Mouse (Mus musculus): ENCODE data around the gene Ifnar1. TPM values are rescaled to one million over a fixed set of nuclear protein-coding genes. Genes with fewer than 3 reads are reported as not detected.

The Ifnar1 gene
- polyA plus RNA-seq, 1 experiment from 2014 or later, result 47.1 TPM

DNA sequence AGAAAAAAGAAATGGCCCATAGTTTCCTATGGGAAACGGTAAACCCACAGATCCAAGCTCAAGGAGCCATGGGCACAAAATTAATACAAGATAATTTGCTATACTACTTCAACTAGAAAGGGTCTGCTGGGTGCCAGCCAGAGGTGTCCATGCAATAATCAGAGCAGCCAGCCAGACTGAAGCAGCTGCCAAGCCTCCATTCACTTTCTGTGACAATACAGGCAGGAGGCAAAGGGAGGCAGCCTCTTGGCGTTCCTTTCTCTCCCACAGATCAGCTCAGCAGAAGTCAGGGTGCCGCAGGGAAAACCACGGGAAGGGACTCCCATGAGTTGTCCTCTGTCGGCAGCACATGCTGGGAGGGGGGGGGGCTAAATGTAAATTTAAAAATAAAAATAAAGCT lies 26.1 kb upstream of the Ifnar1 start:
- WGBS, result 32% methylated on average over 5 of the region's 5 CpGs
- Histone ChIP-seq H3K4me1 (replicated peaks; ENCODE audit: control insufficient read depth, insufficient read depth, low read length) (peaks cover 8% of the 10 kb centered on the region; the same call in 1 of the 2 replicates), H3K27ac (no peak overlapping the region), H3K36me3 (replicated peaks; ENCODE audit: control insufficient read depth, insufficient read depth) (no peaks in the 10 kb centered on the region), H3K4me3 (replicated peaks; ENCODE audit: low read length) (no peak overlapping the region), H3K9me3 (ENCODE audit: control insufficient read depth, low read length) (no peaks in the 10 kb centered on the region), H3K4me2 (replicated peaks) (no peak overlapping the region), H3K27me3 (ENCODE audit: control insufficient read depth, insufficient read depth, low read length) (no peaks in the 10 kb centered on the region), H3K9ac (no peak overlapping the region)
- ATAC-seq (ENCODE audit: low FRiP score) (peak; percentile 24; the same call in 1 of the 2 replicates), DNase-seq (ENCODE audit: low spot score) (peak; percentile 49)

- WGBS, result 94% methylated on average over 3 of the region's 3 CpGs
- Histone ChIP-seq H3K4me1 (replicated peaks; ENCODE audit: control insufficient read depth, insufficient read depth, low read length) (peaks cover 12% of the 10 kb centered on the region; the same call in 1 of the 2 replicates), H3K9ac (no peak overlapping the region), H3K9me3 (ENCODE audit: control insufficient read depth, low read length) (no peaks in the 10 kb centered on the region), H3K36me3 (replicated peaks; ENCODE audit: control insufficient read depth, insufficient read depth) (no peaks in the 10 kb centered on the region), H3K4me2 (replicated peaks) (no peak overlapping the region), H3K27ac (no peak overlapping the region), H3K27me3 (ENCODE audit: control insufficient read depth, insufficient read depth, low read length) (no peaks in the 10 kb centered on the region), H3K4me3 (replicated peaks; ENCODE audit: low read length) (no peak overlapping the region)
- ATAC-seq (ENCODE audit: low FRiP score) (no peak), DNase-seq (ENCODE audit: low spot score) (no peak)
Observed at GRCm38 (mm10) chr16:91459396-91459795, 25.6 kb upstream of the Ifnar1 start.

DNA sequence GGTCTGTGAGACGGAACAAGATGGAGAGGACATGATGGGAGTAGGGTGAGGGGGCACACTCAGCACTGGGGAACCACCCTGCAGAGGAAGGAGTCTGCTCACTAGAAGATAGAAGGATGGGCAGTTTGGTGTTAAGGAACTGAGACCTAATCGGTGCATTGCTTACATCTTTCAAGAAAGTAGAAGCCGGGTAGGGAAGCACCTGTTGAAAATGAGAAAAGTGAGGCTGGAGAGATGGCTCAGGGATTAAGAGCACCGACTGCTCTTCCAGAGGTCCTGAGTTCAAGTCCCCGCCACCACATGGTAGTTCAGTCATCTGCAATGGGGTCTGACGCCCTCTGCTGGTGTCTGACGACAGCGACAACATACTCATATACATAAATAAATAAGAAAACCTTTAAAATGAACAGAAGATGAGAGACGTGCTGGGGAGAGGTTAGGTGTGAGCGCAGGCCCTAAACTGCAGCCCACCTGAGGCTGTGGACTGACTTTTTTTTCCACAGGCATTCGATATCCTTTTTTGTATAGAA lies 25.1 kb upstream of the Ifnar1 start:
- ATAC-seq (ENCODE audit: low FRiP score) (no peak), DNase-seq (ENCODE audit: low spot score) (no peak)
- H3K27me3 ChIP-seq (ENCODE audit: control insufficient read depth, insufficient read depth, low read length), result no peaks in the 10 kb centered on the region
- WGBS, result 71% methylated on average over 11 of the region's 11 CpGs
- no peak overlapping the region for H3K4me3 ChIP-seq (replicated peaks; ENCODE audit: low read length)
- H3K27ac ChIP-seq, result no peak overlapping the region
- no peaks in the 10 kb centered on the region for H3K9me3 ChIP-seq (ENCODE audit: control insufficient read depth, low read length)
- H3K9ac ChIP-seq, result no peak overlapping the region
- peaks cover 12% of the 10 kb centered on the region; the same call in 1 of the 2 replicates for H3K4me1 ChIP-seq (replicated peaks; ENCODE audit: control insufficient read depth, insufficient read depth, low read length)
- H3K36me3 ChIP-seq (replicated peaks; ENCODE audit: control insufficient read depth, insufficient read depth), result no peaks in the 10 kb centered on the region
- H3K4me2 ChIP-seq (replicated peaks), result no peak overlapping the region

- Histone ChIP-seq H3K27me3 (ENCODE audit: control insufficient read depth, insufficient read depth, low read length) (no peaks in the 10 kb centered on the region), H3K4me2 (replicated peaks) (no peak overlapping the region), H3K9me3 (ENCODE audit: control insufficient read depth, low read length) (no peaks in the 10 kb centered on the region), H3K4me3 (replicated peaks; ENCODE audit: low read length) (no peak overlapping the region), H3K36me3 (replicated peaks; ENCODE audit: control insufficient read depth, insufficient read depth) (no peaks in the 10 kb centered on the region), H3K27ac (no peak overlapping the region), H3K9ac (no peak overlapping the region), H3K4me1 (replicated peaks; ENCODE audit: control insufficient read depth, insufficient read depth, low read length) (peaks cover 20% of the 10 kb centered on the region)
- DNase-seq (ENCODE audit: low spot score) (no peak), ATAC-seq (ENCODE audit: low FRiP score) (no peak)
- WGBS, result 68% methylated on average over 11 of the region's 11 CpGs
Observed at GRCm38 (mm10) chr16:91461066-91461638, 23.9 kb upstream of the Ifnar1 start.

DNA sequence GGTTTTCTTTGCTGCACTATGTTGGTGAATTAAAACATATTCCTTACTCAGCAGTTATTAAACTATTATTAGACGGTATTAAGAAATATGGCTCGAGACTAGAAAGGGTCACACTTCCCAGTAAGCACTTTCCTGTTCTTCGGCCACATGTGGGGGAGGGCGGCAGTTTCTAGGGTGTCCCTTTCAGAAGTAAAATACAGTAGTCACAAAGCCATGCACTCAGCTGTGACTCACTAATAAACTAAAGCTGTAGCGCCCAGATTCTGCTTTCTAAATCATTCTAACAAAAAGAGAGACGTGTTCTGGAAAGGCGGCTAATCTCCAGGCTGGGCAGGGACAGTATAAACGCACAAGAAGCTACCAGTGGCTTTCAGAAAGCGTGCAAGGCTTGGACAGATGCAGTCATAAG lies 23.3 kb upstream of the Ifnar1 start:
- H3K27ac ChIP-seq, result no peak overlapping the region
- H3K36me3 ChIP-seq (replicated peaks; ENCODE audit: control insufficient read depth, insufficient read depth), result no peaks in the 10 kb centered on the region
- H3K27me3 ChIP-seq (ENCODE audit: control insufficient read depth, insufficient read depth, low read length), result no peaks in the 10 kb centered on the region
- peaks cover 26% of the 10 kb centered on the region for H3K4me1 ChIP-seq (replicated peaks; ENCODE audit: control insufficient read depth, insufficient read depth, low read length)
- no peak overlapping the region for H3K4me2 ChIP-seq (replicated peaks)
- no peaks in the 10 kb centered on the region for H3K9me3 ChIP-seq (ENCODE audit: control insufficient read depth, low read length)
- H3K4me3 ChIP-seq (replicated peaks; ENCODE audit: low read length), result no peak overlapping the region
- no peak overlapping the region for H3K9ac ChIP-seq
- DNase-seq (ENCODE audit: low spot score), result no peak
- no peak for ATAC-seq (ENCODE audit: low FRiP score)
- 63% methylated on average over 9 of the region's 9 CpGs for WGBS

GRCm38 (mm10) chr16:91462644-91463043 lies 22.4 kb upstream of the Ifnar1 start:
- DNase-seq (ENCODE audit: low spot score) (no peak), ATAC-seq (ENCODE audit: low FRiP score) (no peak)
- Histone ChIP-seq H3K27me3 (ENCODE audit: control insufficient read depth, insufficient read depth, low read length) (no peaks in the 10 kb centered on the region), H3K36me3 (replicated peaks; ENCODE audit: control insufficient read depth, insufficient read depth) (no peaks in the 10 kb centered on the region), H3K9me3 (ENCODE audit: control insufficient read depth, low read length) (no peaks in the 10 kb centered on the region), H3K27ac (no peak overlapping the region), H3K4me2 (replicated peaks) (no peak overlapping the region), H3K4me3 (replicated peaks; ENCODE audit: low read length) (no peak overlapping the region), H3K4me1 (replicated peaks; ENCODE audit: control insufficient read depth, insufficient read depth, low read length) (peaks cover 28% of the 10 kb centered on the region), H3K9ac (no peak overlapping the region)
- 72% methylated on average over 3 of the region's 3 CpGs for WGBS

- Histone ChIP-seq H3K9me3 (ENCODE audit: control insufficient read depth, low read length) (no peaks in the 10 kb centered on the region), H3K9ac (no peak overlapping the region), H3K36me3 (replicated peaks; ENCODE audit: control insufficient read depth, insufficient read depth) (no peaks in the 10 kb centered on the region), H3K4me2 (replicated peaks) (peak overlapping the region; percentile 86; the same call in 1 of the 2 replicates), H3K4me3 (replicated peaks; ENCODE audit: low read length) (no peak overlapping the region), H3K27me3 (ENCODE audit: control insufficient read depth, insufficient read depth, low read length) (no peaks in the 10 kb centered on the region), H3K4me1 (replicated peaks; ENCODE audit: control insufficient read depth, insufficient read depth, low read length) (peaks cover 28% of the 10 kb centered on the region), H3K27ac (no peak overlapping the region)
- no peak for ATAC-seq (ENCODE audit: low FRiP score)
- no peak for DNase-seq (ENCODE audit: low spot score)
- WGBS, result 93% methylated on average over 2 of the region's 2 CpGs
Observed at GRCm38 (mm10) chr16:91463400-91463799, 21.6 kb upstream of the Ifnar1 start.

GRCm38 (mm10) chr16:91463836-91464400 lies 21.1 kb upstream of the Ifnar1 start:
- WGBS, result 91% methylated on average over 4 of the region's 4 CpGs
- no peaks in the 10 kb centered on the region for H3K27me3 ChIP-seq (ENCODE audit: control insufficient read depth, insufficient read depth, low read length)
- ATAC-seq (ENCODE audit: low FRiP score) (no peak), DNase-seq (ENCODE audit: low spot score) (no peak)
- H3K9me3 ChIP-seq (ENCODE audit: control insufficient read depth, low read length), result no peaks in the 10 kb centered on the region
- H3K4me3 ChIP-seq (replicated peaks; ENCODE audit: low read length), result peak overlapping the region; percentile 60
- H3K27ac ChIP-seq, result peak overlapping the region; percentile 80; the same call in 1 of the 2 replicates
- H3K4me2 ChIP-seq (replicated peaks), result peak overlapping the region; percentile 86
- no peaks in the 10 kb centered on the region for H3K36me3 ChIP-seq (replicated peaks; ENCODE audit: control insufficient read depth, insufficient read depth)
- H3K4me1 ChIP-seq (replicated peaks; ENCODE audit: control insufficient read depth, insufficient read depth, low read length), result peaks cover 27% of the 10 kb centered on the region
- peak overlapping the region; percentile 63 for H3K9ac ChIP-seq

GRCm38 (mm10) chr16:91464594-91465504 lies 20.2 kb upstream of the Ifnar1 start:
- H3K36me3 ChIP-seq (replicated peaks; ENCODE audit: control insufficient read depth, insufficient read depth), result 0 out of 2 replicates have a peak, but pooled peaks cover under 1% of the 10 kb centered on the region
- H3K27me3 ChIP-seq (ENCODE audit: control insufficient read depth, insufficient read depth, low read length), result no peaks in the 10 kb centered on the region
- H3K9me3 ChIP-seq (ENCODE audit: control insufficient read depth, low read length), result no peaks in the 10 kb centered on the region
- H3K9ac ChIP-seq, result peak overlapping the region; percentile 75
- WGBS, result 2% methylated on average over 42 of the region's 44 CpGs
- H3K27ac ChIP-seq, result peak overlapping the region; percentile 80
- H3K4me1 ChIP-seq (replicated peaks; ENCODE audit: control insufficient read depth, insufficient read depth, low read length), result peaks cover 21% of the 10 kb centered on the region
- H3K4me3 ChIP-seq (replicated peaks; ENCODE audit: low read length), result peak overlapping the region; percentile 60
- DNase-seq (ENCODE audit: low spot score) (peak; percentile 89), ATAC-seq (ENCODE audit: low FRiP score) (peak; percentile 96)
- H3K4me2 ChIP-seq (replicated peaks), result peak overlapping the region; percentile 86
